Mouse (Mus musculus) stomach, adult 2 months (tissue): Measurements from ENCODE around the gene Speer4f1. TPM values are rescaled to one million over a fixed set of nuclear protein-coding genes. Genes with fewer than 3 reads are reported as not detected.

Experiments used
- polyA plus RNA-seq: library from polyadenylated mRNA; depleted of rRNA; stranded (reverse); fragments of >200 nt; gene quantifications from 2 replicates; pipeline ENCODE4 v1.2.3, GENCODE M21; 2012; rRNA removed

The Speer4f1 gene
- not detected in 2 replicates for polyA plus RNA-seq

GRCm38 (mm10) chr5:17475798-17476197 lies at the start of gene Speer4f1:
Speer4f1 (plus strand) TSS chr5:17476098.

Other genes with a start within 250 kb of the Speer4f1 start
- gene Speer4f2, start 102.9 kb upstream of the Speer4f1 start, polyA plus RNA-seq: not detected in 2 replicates
- gene Sema3c, start 98.2 kb downstream of the Speer4f1 start, polyA plus RNA-seq: 5.2 and 5.7 TPM in 2 replicates